Mouse (Mus musculus) spleen, adult 2 months (tissue): ENCODE data around the gene Cdk9.

ENCODE experiments used
- CTCF ChIP-seq: fragments of 200-500 bp; IDR thresholded peaks from 2 replicates; pipeline ENCODE4 v1.5.1; 2011; ENCODE audit warnings: mild to moderate bottlenecking, inconsistent platforms; ENCODE audit not compliant: insufficient read depth, insufficient read length, insufficient replicate concordance; ENCODE audit errors: extremely low read depth
- POLR2A ChIP-seq: fragments of 200-500 bp; IDR thresholded peaks from 2 replicates; pipeline ENCODE4 v1.6.1; 2011; ENCODE audit warnings: low read depth, low read length, inconsistent platforms

DNA sequence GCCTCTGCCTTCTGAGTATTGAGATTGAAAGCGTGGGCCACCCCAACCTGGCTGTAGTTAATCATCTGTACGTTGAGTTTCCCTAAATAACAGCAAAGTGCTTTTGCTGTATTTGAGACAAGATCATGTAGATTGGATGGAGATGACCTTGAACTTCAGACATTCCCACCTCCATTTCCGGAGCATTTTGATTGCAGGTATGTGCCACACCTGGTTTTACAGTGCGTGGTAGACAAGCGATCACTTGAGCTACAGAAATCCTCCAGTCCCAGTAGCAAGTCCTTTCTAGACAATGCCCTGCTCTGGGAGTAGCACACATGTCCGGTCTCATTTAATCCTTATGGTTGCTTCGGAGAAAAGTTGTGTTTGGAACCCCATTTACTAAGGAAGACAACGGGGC, 9.8 kb downstream of the Cdk9 start:
- no peak for TF ChIP-seq CTCF
- no peak for TF ChIP-seq POLR2A
